Mouse (Mus musculus): ENCODE measurements around the gene Cacna2d1. TPM values are rescaled to one million over a fixed set of nuclear protein-coding genes. Genes with fewer than 3 reads are reported as not detected.

Gene Cacna2d1
- polyA plus RNA-seq, 1 experiment from 2014 or later, result 20.2 TPM

GRCm38 (mm10) chr5:15935234-15935728 lies 790 bp downstream of the Cacna2d1 start:
- no peaks in the 10 kb centered on the region for H3K4me1 ChIP-seq (ENCODE audit: control insufficient read depth, insufficient read depth, low read length)
- H3K27ac ChIP-seq (ENCODE audit: low read depth, low read length), result peak overlapping the region; percentile 90
- H3K9ac ChIP-seq (ENCODE audit: low read length), result peak overlapping the region; percentile 78
- WGBS, result 1% methylated on average over 27 of the region's 27 CpGs
- no peaks in the 10 kb centered on the region for H3K9me3 ChIP-seq (ENCODE audit: control insufficient read depth, low read length)
- peak overlapping the region; percentile 56 for H3K4me3 ChIP-seq (ENCODE audit: low read depth, low read length)
- H3K36me3 ChIP-seq (ENCODE audit: control insufficient read depth, insufficient read depth, low read length), result no peaks in the 10 kb centered on the region
- DNase-seq (ENCODE audit: low spot score) (no peak), ATAC-seq (ENCODE audit: insufficient read depth, low FRiP score, low TSS enrichment) (no peak)
- H3K4me2 ChIP-seq (ENCODE audit: low read depth), result peak overlapping the region; percentile 50
- peaks cover 50% of the 10 kb centered on the region for H3K27me3 ChIP-seq (ENCODE audit: control insufficient read depth, insufficient read depth, low read length)

DNA sequence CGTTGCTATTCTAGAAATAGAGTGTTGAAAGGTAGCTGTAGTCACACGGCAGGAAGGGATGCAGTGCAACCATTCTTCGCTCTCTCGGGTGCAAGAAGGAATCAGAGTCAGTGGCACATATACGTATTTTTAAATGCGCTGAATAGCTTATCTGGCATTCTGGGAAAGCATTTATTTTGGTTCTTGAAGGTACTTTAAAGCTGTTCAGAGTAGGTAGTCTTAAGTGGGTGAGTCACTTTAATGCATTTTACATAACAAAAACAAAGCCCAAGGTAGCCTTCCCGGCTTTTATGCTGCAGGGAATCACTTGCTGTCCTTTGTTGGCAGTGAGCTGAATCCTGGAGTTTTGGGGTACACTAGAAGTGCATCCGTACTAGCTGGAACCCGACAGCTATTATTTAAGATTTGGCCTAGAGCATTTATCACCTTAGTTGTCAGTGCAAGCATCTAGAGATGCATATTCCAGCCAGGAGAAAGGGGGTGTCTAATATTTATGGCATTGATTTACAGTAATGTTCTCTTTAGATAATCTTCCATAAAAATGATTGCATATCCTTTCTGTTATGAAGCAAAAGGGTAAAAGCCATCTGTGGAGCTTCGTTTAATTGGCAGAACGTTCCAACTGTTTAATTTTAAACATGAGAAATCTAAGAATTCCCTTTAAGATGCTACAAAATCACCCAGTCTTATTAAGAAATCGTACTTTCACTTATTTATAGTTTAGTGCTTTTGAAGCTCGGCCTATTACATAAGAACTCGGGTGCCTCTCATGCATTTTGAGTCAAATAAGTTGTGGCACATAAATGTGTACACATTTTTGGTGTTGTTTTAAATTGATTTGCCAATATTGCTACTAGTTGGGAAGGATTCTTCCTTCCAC lies 1.6 kb downstream of the Cacna2d1 start:
- DNase-seq (ENCODE audit: low spot score) (peak; percentile 30), ATAC-seq (ENCODE audit: insufficient read depth, low FRiP score, low TSS enrichment) (no peak)
- Histone ChIP-seq H3K36me3 (ENCODE audit: control insufficient read depth, insufficient read depth, low read length) (no peaks in the 10 kb centered on the region), H3K9me3 (ENCODE audit: control insufficient read depth, low read length) (no peaks in the 10 kb centered on the region), H3K27ac (ENCODE audit: low read depth, low read length) (peak overlapping the region; percentile 54; the same call in 1 of the 2 replicates), H3K27me3 (ENCODE audit: control insufficient read depth, insufficient read depth, low read length) (peaks cover 45% of the 10 kb centered on the region), H3K9ac (ENCODE audit: low read length) (peak overlapping the region; percentile 78), H3K4me3 (ENCODE audit: low read depth, low read length) (peak overlapping the region; percentile 56), H3K4me2 (ENCODE audit: low read depth) (peak overlapping the region; percentile 50), H3K4me1 (ENCODE audit: control insufficient read depth, insufficient read depth, low read length) (0 out of 2 replicates have a peak, but pooled peaks cover 3% of the 10 kb centered on the region)
- WGBS, result 24% methylated on average over 14 of the region's 14 CpGs

GRCm38 (mm10) chr5:15941191-15941725 lies 6.8 kb downstream of the Cacna2d1 start:
- no peak overlapping the region for H3K4me2 ChIP-seq (ENCODE audit: low read depth)
- DNase-seq (ENCODE audit: low spot score), result no peak
- WGBS, result 21% methylated on average over 6 of the region's 6 CpGs

GRCm38 (mm10) chr5:15942051-15942450 lies 7.6 kb downstream of the Cacna2d1 start:
- Histone ChIP-seq H3K27ac (ENCODE audit: low read depth, low read length) (no peak overlapping the region), H3K27me3 (ENCODE audit: control insufficient read depth, insufficient read depth, low read length) (peaks cover 18% of the 10 kb centered on the region), H3K4me2 (ENCODE audit: low read depth) (no peak overlapping the region), H3K36me3 (ENCODE audit: control insufficient read depth, insufficient read depth, low read length) (no peaks in the 10 kb centered on the region), H3K9me3 (ENCODE audit: control insufficient read depth, low read length) (no peaks in the 10 kb centered on the region), H3K4me1 (ENCODE audit: control insufficient read depth, insufficient read depth, low read length) (0 out of 2 replicates have a peak, but pooled peaks cover 3% of the 10 kb centered on the region), H3K9ac (ENCODE audit: low read length) (no peak overlapping the region), H3K4me3 (ENCODE audit: low read depth, low read length) (no peak overlapping the region)
- DNase-seq (ENCODE audit: low spot score), result no peak
- WGBS, result 77% methylated on average over 4 of the region's 4 CpGs
- ATAC-seq (ENCODE audit: insufficient read depth, low FRiP score, low TSS enrichment), result no peak

More at GRCm38 (mm10) chr5:15941191-15941725, 6.8 kb downstream of the Cacna2d1 start:
- Histone ChIP-seq H3K4me3 (ENCODE audit: low read depth, low read length) (no peak overlapping the region), H3K9me3 (ENCODE audit: control insufficient read depth, low read length) (no peaks in the 10 kb centered on the region), H3K36me3 (ENCODE audit: control insufficient read depth, insufficient read depth, low read length) (no peaks in the 10 kb centered on the region), H3K9ac (ENCODE audit: low read length) (no peak overlapping the region), H3K4me1 (ENCODE audit: control insufficient read depth, insufficient read depth, low read length) (0 out of 2 replicates have a peak, but pooled peaks cover 3% of the 10 kb centered on the region), H3K27me3 (ENCODE audit: control insufficient read depth, insufficient read depth, low read length) (peaks cover 21% of the 10 kb centered on the region), H3K27ac (ENCODE audit: low read depth, low read length) (no peak overlapping the region)
- ATAC-seq (ENCODE audit: insufficient read depth, low FRiP score, low TSS enrichment), result no peak

DNA sequence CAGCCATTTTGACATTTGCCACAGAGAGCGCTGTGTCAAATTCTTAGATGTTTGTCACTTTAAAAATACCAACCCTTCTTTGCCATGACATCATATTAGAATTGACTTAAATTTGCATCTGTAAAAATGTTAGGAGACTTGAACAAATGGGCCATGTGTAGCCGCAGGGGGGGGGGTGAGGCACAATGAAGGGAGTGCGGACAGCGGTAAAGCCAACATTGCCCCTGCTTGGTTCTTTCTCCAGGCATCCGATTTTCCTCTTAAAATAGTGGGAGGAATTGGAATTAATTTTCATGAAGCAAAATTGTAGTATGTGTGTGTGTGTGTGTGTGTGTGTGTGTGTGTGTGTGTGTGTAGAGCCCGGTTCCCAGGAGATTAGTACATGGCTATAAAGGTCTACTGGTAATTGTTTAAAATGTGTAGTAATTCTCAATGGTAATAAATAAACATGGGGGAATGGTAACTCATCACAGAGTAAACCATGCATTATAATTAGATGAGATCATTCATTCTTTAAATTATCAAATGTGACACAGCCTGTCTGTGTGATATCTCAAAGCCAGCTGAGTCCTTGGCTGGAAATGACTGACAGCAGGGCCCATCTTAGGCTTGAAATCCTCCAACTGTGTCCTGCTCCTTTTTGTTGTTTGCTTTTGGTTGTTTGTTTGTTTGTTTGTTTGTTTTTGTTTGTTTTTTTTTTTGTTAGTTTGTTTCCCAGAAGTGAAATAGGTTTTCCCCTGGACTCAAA lies 14.0 kb downstream of the Cacna2d1 start:
- Histone ChIP-seq H3K4me3 (ENCODE audit: low read depth, low read length) (no peak overlapping the region), H3K4me1 (ENCODE audit: control insufficient read depth, insufficient read depth, low read length) (no peaks in the 10 kb centered on the region), H3K27me3 (ENCODE audit: control insufficient read depth, insufficient read depth, low read length) (no peaks in the 10 kb centered on the region), H3K9ac (ENCODE audit: low read length) (no peak overlapping the region), H3K36me3 (ENCODE audit: control insufficient read depth, insufficient read depth, low read length) (no peaks in the 10 kb centered on the region), H3K4me2 (ENCODE audit: low read depth) (no peak overlapping the region), H3K9me3 (ENCODE audit: control insufficient read depth, low read length) (no peaks in the 10 kb centered on the region), H3K27ac (ENCODE audit: low read depth, low read length) (no peak overlapping the region)
- ATAC-seq (ENCODE audit: insufficient read depth, low FRiP score, low TSS enrichment) (peak; percentile 35; the same call in 1 of the 2 replicates), DNase-seq (ENCODE audit: low spot score) (no peak)
- WGBS, result 85% methylated on average over 6 of the region's 6 CpGs

DNA sequence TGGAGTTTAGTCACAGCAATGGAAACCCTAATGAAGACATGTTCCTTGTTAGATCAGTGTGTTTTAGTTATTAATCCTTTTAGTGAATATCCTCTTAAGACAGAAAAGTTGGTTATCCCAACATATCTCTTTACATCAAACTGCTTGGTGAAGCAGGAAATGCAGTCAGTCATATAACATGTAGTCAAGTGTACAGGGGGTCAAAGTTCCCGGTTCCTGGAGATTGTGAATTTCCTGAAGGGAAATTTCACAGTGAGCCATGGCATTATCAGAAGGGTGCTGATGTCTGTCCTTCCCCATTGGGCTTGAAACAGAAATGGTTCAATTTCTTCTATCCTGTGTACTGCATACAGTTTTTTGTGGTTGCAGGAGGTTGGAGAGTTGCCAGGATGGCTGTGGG lies 25.3 kb downstream of the Cacna2d1 start:
- H3K9me3 ChIP-seq (ENCODE audit: control insufficient read depth, low read length), result no peaks in the 10 kb centered on the region
- no peak for ATAC-seq (ENCODE audit: insufficient read depth, low FRiP score, low TSS enrichment)
- no peak overlapping the region for H3K4me3 ChIP-seq (ENCODE audit: low read depth, low read length)
- H3K9ac ChIP-seq (ENCODE audit: low read length), result no peak overlapping the region
- no peak overlapping the region for H3K27ac ChIP-seq (ENCODE audit: low read depth, low read length)
- H3K4me2 ChIP-seq (ENCODE audit: low read depth), result no peak overlapping the region
- 81% methylated on average over 1 of the region's 1 CpGs for WGBS
- no peak for DNase-seq (ENCODE audit: low spot score)
- H3K36me3 ChIP-seq (ENCODE audit: control insufficient read depth, insufficient read depth, low read length), result no peaks in the 10 kb centered on the region
- no peaks in the 10 kb centered on the region for H3K4me1 ChIP-seq (ENCODE audit: control insufficient read depth, insufficient read depth, low read length)
- no peaks in the 10 kb centered on the region for H3K27me3 ChIP-seq (ENCODE audit: control insufficient read depth, insufficient read depth, low read length)

- no peaks in the 10 kb centered on the region for H3K4me1 ChIP-seq (ENCODE audit: control insufficient read depth, insufficient read depth, low read length)
- no peak for ATAC-seq (ENCODE audit: insufficient read depth, low FRiP score, low TSS enrichment)
- no peak overlapping the region for H3K27ac ChIP-seq (ENCODE audit: low read depth, low read length)
- 93% methylated on average over 2 of the region's 2 CpGs for WGBS
- no peak overlapping the region for H3K4me3 ChIP-seq (ENCODE audit: low read depth, low read length)
- no peak overlapping the region for H3K4me2 ChIP-seq (ENCODE audit: low read depth)
- no peaks in the 10 kb centered on the region for H3K27me3 ChIP-seq (ENCODE audit: control insufficient read depth, insufficient read depth, low read length)
- H3K9ac ChIP-seq (ENCODE audit: low read length), result no peak overlapping the region
- no peaks in the 10 kb centered on the region for H3K36me3 ChIP-seq (ENCODE audit: control insufficient read depth, insufficient read depth, low read length)
- H3K9me3 ChIP-seq (ENCODE audit: control insufficient read depth, low read length), result no peaks in the 10 kb centered on the region
- DNase-seq (ENCODE audit: low spot score), result no peak
Measured at GRCm38 (mm10) chr5:15961866-15962265, 27.4 kb downstream of the Cacna2d1 start.

DNA sequence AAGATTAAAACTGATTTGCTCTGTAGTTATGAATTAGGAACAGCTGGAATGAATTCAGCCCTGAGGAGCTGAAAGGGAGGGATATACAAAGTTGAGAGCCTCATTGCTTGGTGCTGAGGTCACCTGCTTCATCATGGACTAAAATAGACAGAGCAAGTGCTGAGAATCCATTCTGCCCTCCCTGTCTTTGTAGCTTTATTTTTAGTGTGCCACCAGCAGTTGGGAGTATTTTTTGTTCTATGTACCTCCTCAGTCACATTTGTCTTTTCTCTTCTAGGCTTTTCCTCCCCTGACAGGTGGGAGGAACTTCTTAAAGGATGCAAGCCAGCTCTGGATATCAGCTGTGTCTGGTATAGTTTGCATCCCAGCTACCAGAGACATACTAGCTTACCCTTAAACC lies 32.4 kb downstream of the Cacna2d1 start:
- H3K4me3 ChIP-seq (ENCODE audit: low read depth, low read length), result no peak overlapping the region
- no peak overlapping the region for H3K9ac ChIP-seq (ENCODE audit: low read length)
- no peak overlapping the region for H3K4me2 ChIP-seq (ENCODE audit: low read depth)
- no peaks in the 10 kb centered on the region for H3K4me1 ChIP-seq (ENCODE audit: control insufficient read depth, insufficient read depth, low read length)
- 0 out of 2 replicates have a peak, but pooled peaks cover 4% of the 10 kb centered on the region for H3K27me3 ChIP-seq (ENCODE audit: control insufficient read depth, insufficient read depth, low read length)
- ATAC-seq (ENCODE audit: insufficient read depth, low FRiP score, low TSS enrichment), result no peak
- H3K9me3 ChIP-seq (ENCODE audit: control insufficient read depth, low read length), result no peaks in the 10 kb centered on the region
- H3K36me3 ChIP-seq (ENCODE audit: control insufficient read depth, insufficient read depth, low read length), result no peaks in the 10 kb centered on the region
- H3K27ac ChIP-seq (ENCODE audit: low read depth, low read length), result no peak overlapping the region
- DNase-seq (ENCODE audit: low spot score), result no peak

Data from neural tube, embryonic 11.5 days (tissue).